Mouse (Mus musculus): Measurements from ENCODE around the gene Ubap1l.

Gene Ubap1l

GRCm38 (mm10) chr9:65360641-65361448 lies at the start of gene Ubap1l:
Gene Ubap1l, plus strand, starts transcription at chr9:65361041.
- no peak for DNase-seq (ENCODE audit: low spot score in 2 of 2)

- no peak for DNase-seq (ENCODE audit: low spot score in 2 of 2)
These were observed 48.0 kb upstream of the Ubap1l start for GRCm38 (mm10) chr9:65312669-65313357.

DNA sequence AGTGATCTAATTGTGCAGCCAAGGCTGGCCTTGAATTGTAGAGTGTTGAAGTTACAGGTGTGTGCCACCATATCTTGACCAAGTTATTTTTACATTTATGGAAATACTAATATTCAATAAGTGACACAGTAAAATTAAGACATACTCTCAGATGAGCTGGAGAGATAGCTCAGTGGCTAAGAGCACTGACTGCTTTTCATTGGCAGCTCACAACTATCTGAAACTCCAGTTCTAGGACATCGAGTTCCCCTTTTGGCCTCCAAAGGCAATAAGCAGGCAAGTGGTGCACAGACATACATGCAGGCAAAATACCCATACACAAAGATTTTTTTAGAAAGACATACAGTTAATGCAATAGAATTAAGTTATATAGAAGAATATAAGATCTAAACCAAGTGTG lies 47.0 kb upstream of the Ubap1l start:
- no peak for DNase-seq (ENCODE audit: low spot score in 2 of 2)

DNA sequence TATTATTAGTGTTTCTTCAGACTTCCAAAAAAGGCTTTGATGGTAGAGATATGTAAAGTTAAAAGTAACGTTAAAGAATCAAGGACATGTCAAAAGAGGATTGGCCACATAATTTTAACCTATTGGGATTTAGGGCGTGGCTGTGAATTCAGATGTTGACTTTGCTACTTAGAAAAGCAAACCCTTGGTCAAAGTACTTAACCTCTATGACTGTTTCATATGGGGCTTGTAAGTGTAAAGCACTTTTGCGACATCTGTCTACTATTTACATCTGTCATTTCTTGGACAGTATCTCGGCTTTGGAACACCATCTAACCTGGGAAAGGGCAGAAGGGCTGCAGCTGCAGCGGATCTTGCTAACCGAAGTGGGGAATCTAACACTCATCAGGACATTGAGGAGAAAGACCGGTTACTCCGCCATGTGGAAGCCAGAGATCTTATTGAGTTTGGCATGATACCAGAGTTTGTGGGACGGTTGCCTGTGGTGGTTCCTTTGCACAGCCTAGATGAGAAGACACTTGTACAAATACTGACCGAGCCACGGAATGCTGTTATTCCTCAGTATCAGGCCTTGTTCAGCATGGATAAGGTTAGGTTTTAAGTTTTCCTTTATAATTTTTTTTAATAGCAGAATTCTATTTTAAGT lies 38.5 kb upstream of the Ubap1l start:
- no peak for DNase-seq (ENCODE audit: low spot score in 2 of 2)

DNA sequence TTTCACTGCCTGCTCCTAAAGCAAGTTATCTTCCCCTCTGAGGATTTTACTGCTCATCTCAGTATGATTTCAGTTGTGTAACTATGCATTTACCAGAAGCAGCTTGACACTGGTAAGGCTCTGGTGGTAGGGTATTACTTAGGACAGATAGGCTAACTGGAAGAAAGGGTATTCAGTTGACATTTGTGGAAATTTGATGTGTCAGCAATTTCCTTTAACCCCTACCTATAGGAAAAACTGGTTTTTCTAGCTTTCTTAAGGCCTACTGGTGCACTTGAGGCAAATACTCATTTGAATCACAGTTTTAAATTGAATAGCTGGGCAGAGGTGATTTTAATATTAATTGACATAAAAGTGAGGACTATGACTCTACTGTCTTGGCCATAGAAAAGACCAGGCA lies 34.9 kb upstream of the Ubap1l start:
- DNase-seq (ENCODE audit: low spot score in 2 of 2): no peak

DNA sequence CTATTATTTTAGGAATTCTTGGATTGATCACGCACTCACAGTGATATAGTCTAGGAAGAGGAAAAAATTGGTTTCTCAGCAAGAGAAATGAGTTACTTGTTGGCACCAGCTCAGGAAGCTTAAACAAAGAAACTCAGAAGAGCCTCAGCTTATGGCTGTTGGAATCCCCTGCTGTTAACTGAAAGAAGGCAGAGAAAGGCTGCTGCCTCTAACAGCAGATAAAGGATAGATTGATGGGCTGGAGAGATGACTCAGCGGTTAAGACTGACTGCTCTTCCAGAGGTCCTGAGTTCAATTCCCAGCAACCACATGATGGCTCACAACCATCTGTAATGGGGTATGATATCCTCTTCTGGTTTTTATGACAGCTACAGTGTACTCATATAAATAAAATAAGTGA lies 33.5 kb upstream of the Ubap1l start:
- DNase-seq (ENCODE audit: low spot score in 2 of 2): no peak

- DNase-seq (ENCODE audit: low spot score in 2 of 2): no peak
These were observed 26.9 kb upstream of the Ubap1l start for GRCm38 (mm10) chr9:65333958-65334357.

- no peak for DNase-seq (ENCODE audit: low spot score in 2 of 2)
These were observed 21.7 kb upstream of the Ubap1l start for GRCm38 (mm10) chr9:65339146-65339545.

GRCm38 (mm10) chr9:65340414-65340813 lies 20.4 kb upstream of the Ubap1l start:
- no peak for DNase-seq (ENCODE audit: low spot score in 2 of 2)

DNA sequence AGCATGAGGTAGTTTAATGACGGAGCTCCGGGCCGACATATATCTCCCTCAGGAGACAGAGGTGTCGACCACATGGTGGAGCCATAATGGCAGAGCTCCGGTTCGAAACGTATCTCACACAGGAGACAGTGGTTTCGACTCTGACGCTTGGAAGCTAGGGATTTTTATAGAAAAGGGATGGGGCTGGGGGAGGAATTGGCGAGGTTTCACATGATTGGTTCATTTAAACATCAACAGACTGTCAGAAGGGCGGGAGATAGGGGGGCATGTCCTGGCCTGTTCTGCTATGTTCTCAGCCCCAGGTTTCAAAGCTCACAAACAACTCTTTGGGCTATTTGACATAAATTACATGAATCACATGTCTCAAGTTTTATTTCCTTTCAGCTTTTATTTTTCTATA lies 15.4 kb upstream of the Ubap1l start:
- DNase-seq (ENCODE audit: low spot score in 2 of 2): peak in 1 of 2 experiments; percentile 10

DNA sequence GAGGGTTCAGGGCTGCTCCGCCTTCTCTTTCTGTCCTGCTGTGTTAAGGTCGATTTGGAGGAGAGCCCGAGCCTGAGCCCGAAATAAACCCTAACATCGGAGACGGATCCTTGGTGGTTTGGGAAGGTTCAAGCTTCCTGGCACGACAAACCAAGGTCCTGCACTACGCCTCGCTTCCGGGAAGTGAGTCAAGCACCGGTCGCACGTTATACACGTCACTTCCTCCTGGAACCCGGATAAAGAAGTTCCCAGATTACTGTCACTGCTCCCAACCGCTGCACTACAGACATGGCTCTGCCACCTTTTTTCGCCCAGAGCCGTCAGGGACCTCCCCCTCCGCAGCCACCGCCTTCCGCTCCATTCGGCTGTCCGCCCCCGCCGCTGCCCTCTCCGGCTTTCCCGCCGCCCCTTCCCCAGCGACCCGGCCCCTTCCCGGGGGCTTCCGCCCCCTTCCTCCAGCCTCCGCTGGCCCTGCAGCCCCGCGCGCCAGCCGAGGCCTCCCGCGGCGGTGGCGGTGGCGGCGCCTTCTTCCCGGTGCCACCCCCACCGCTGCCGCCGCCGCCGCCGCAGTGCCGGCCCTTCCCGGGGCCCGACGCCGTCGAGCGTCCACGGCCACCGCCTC lies 14.9 kb upstream of the Ubap1l start, which contains the start of gene Pdcd7:
Gene Pdcd7, plus strand, starts transcription at position 251 of the 622 bp plus-strand sequence.
- DNase-seq (ENCODE audit: low spot score in 2 of 2): peak; percentile 95 to 96

GRCm38 (mm10) chr9:65346476-65347111 lies 14.2 kb upstream of the Ubap1l start:
- peak in 1 of 2 experiments; percentile 19 for DNase-seq (ENCODE audit: low spot score in 2 of 2)

DNA sequence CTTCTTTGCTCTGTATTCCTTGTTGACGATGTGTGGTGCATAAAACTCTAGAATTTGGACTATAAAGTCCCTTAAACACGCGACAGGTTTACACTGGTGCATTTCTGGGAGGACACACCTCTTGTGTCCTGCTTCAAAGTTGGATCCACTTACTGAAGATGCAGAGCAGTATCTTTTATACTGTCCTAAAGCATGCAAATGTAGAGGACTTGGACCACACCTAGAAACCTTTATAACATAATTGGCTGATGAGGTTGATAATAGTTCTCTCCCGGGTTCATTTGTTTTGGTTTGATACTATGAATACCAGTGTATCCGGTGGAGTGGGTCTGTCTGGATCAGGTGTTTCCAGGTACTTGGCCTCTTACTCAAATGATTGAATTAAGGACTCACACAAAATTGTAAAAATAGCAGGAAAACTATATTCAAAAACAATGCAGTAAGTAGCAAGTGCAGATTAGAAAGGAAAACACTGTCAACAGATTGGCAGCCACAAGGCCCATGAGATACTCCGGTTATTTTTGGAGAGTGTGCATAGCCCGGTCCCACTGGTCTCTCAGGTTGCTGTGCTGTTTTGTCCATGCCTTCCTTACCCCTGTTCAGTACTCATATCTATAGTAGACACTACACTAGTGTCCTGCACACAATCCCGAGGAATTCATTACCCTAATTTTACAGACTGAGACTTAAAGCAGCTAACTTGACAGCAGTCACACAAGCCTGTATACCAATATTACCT lies 13.6 kb upstream of the Ubap1l start:
- no peak for DNase-seq (ENCODE audit: low spot score in 2 of 2)

GRCm38 (mm10) chr9:65353251-65353650 lies 7.6 kb upstream of the Ubap1l start:
- no peak for DNase-seq (ENCODE audit: low spot score in 2 of 2)

- DNase-seq (ENCODE audit: low spot score in 2 of 2): no peak
These were observed 4.3 kb upstream of the Ubap1l start for GRCm38 (mm10) chr9:65356561-65356960.

GRCm38 (mm10) chr9:65356971-65357370 lies 3.9 kb upstream of the Ubap1l start:
- no peak for DNase-seq (ENCODE audit: low spot score in 2 of 2)

DNA sequence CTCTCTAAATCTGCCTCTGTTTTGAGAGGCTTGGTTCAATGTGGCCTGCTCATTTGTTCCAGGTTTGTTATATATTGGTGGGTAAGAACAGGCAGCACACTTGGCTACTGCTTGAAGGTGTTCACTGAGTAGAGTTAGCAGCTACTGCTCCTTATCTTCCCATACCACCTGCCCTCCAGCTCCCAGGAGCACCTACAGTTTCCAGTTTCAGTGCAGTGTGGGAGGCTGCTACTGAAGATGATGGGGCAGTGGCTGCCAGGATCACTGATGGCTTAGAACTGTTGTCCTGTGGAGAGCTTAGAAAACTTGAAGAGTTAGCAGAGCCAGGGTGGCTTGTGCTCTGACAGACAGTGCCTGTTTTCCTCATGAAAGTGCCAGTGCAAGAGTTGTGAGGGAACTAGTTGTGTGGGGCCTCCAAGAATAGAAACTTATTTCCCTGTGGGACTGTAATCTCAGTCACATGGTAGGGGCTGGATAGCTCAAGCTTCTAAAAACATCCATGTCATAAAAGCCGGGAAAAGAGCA lies 1.8 kb upstream of the Ubap1l start:
- peak in 1 of 2 experiments; percentile 26 for DNase-seq (ENCODE audit: low spot score in 2 of 2)

GRCm38 (mm10) chr9:65363684-65364083 lies 2.8 kb downstream of the Ubap1l start:
- no peak for DNase-seq (ENCODE audit: low spot score in 2 of 2)

DNA sequence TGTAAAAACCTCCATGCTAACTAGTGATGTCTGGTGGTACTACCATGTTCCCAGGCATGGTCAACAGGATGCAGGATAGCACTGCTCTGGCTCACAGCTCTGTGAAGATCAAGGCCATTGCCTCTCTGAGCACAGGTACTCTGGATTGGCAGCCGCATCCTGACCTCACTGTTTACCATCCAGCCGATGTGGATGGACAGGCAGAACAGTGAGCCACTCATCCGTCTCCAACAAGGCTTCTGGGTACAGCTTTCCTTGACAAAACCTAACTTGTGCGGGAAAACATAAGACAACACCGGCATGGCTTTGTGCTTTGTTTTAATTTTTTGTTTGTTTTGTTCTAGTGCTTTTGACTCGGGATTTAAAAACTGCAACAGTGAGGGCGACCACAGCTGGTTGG lies 4.9 kb downstream of the Ubap1l start:
- DNase-seq (ENCODE audit: low spot score in 2 of 2): no peak

DNA sequence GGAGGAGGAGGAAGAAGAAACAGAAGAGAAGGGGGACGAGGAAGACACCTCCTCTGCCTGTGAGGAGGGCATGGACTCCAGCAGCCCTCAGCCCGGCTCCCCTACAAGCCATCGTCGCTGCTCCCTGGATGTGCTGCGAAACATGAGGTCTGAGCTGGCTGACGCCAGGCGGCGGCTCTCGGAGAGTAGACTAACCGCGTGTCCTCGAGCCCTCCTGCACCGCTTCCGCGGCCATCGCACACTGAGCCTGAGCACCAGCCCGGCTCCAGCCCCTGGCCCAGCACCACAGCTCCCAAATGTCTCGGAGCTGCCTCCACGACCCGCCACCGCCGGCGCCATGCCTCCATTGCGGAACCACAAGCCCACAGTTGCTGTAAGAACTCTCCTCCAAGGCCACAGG lies 10.9 kb downstream of the Ubap1l start:
- no peak for DNase-seq (ENCODE audit: low spot score in 2 of 2)

DNA sequence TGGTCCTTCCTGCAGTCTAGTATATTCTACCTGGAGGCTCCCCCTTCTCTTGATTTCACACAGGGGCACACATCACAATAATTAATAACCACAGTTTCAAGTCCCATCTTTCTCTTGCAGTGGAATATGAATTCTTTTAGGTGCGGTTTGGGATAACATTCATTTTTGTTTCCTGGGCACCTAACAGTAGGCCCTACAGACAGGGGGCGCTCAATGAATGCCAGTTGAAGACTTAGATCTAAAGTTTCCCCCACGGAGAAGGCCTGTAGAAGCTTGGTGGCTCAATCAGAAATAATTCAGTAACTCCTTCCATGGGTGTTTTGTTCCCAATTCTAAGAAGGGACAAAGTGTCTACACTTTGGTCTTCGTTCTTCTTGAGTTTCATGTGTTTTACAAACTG lies 11.6 kb downstream of the Ubap1l start:
- DNase-seq (ENCODE audit: low spot score in 2 of 2): no peak

All from heart, adult 9 months (tissue).